Mouse (Mus musculus): ENCODE results near the gene Cdh22.

- TF ChIP-seq CTCF (IDR thresholded peaks at IDR 0.05; ENCODE audit: low read depth) (no peak), EP300 (optimal IDR thresholded peaks at IDR 0.05) (no peak)
Observed at GRCm38 (mm10) chr2:165077055-165077454, 157.6 kb downstream of the Cdh22 start.
